Mouse (Mus musculus) midbrain, embryonic 12.5 days (tissue): ENCODE measurements at regions not wholly inside any gene's neighbourhood (a gene's known extent, or its start where the extent isn't known, plus 50 kb on each side); places are given as distances from the start of the nearest gene placed in this dataset.

Experiments used
- ATAC-seq: fragments of 200-750 bp; cut with Nextera tagmentation; 2 replicates; pipeline ENCODE4 v1.8.0; 2017; ENCODE audit warnings: low read depth, moderate TSS enrichment, moderate library complexity; ENCODE audit not compliant: low FRiP score
- H3K27ac ChIP-seq: fragments of 300-500 bp; sonication (generic); replicated peaks from 2 replicates; pipeline ENCODE4 v1.5.1; 2016; ENCODE audit warnings: mild to moderate bottlenecking
- H3K27me3 ChIP-seq: fragments of 300-500 bp; sonication (generic); 2 replicates; pipeline ENCODE4 v1.6.1; 2016; ENCODE audit warnings: mild to moderate bottlenecking
- H3K36me3 ChIP-seq: fragments of 300-500 bp; sonication (generic); 2 replicates; pipeline ENCODE4 v1.6.1; 2016
- H3K4me1 ChIP-seq: fragments of 300-500 bp; sonication (generic); 2 replicates; pipeline ENCODE4 v1.6.1; 2016
- H3K4me2 ChIP-seq: fragments of 300-500 bp; sonication (generic); replicated peaks from 2 replicates; pipeline ENCODE4 v1.6.1; 2016; ENCODE audit warnings: mild to moderate bottlenecking, moderate library complexity
- H3K4me3 ChIP-seq: fragments of 300-500 bp; sonication (generic); 2 replicates; pipeline ENCODE4 v1.5.1; 2016; ENCODE audit warnings: mild to moderate bottlenecking
- H3K9ac ChIP-seq: fragments of 300-500 bp; sonication (generic); replicated peaks from 2 replicates; pipeline ENCODE4 v1.6.1; 2016; ENCODE audit warnings: mild to moderate bottlenecking, moderate library complexity
- H3K9me3 ChIP-seq: fragments of 300-500 bp; sonication (generic); 2 replicates; pipeline ENCODE4 v1.6.1; 2016; ENCODE audit warnings: mild to moderate bottlenecking
- WGBS: fragments of 180-500 bp; shearing (Covaris S2); methylation state at CpG from one replicate; pipeline ENCODE4 v1.1.7; 2016; 5-methylcytosine and 5-hydroxymethylcytosine counted together

DNA sequence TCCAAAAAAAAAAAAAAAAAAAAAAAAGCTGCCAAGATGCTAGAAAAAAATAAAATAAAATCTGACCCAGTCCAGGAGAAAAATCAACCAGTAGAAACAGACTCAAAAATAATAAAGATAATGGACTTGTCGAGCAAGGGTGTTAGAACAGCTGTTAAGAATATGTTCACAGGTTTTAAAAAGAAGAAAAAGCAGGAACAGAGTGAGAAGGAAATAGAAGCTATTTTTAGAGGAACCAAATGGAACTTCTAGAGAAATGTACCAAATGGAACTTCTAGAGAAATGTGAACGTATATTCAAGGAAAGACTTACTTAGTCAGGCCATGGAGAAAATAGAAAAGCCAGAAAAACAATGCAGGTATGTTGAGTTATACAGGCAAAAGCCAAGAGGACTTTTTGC is 662.4 kb upstream of the Jmjd1c start:
- no peaks in the 10 kb centered on the region for H3K27me3 ChIP-seq
- H3K4me3 ChIP-seq: no peak overlapping the region
- no peak for ATAC-seq
- 85% methylated on average over 2 of the region's 2 CpGs for WGBS
- no peak overlapping the region for H3K9ac ChIP-seq
- no peaks in the 10 kb centered on the region for H3K36me3 ChIP-seq
- H3K4me2 ChIP-seq: no peak overlapping the region
- no peak overlapping the region for H3K27ac ChIP-seq
- no peaks in the 10 kb centered on the region for H3K4me1 ChIP-seq
- H3K9me3 ChIP-seq: no peaks in the 10 kb centered on the region

DNA sequence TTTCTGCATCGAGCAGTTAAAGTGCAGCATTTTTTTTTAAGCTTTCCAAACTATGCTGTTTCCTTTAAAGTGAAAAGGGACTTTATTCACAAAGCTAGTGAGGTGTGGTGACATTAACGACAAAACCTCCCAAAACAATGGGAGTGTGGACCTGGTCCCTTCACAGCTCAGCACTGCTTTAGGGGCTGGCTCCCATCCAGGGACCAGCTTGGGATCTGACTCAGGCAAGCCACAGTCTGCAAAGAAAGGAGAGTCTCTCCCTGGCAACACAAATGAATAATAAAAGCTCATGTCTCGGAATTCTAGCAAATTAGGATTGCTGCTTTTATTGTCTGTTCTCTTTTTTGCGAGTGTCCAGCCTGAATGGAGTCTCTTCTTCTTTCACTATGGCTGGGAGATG is 625.2 kb upstream of the Jmjd1c start:
- Histone ChIP-seq H3K36me3 (no peaks in the 10 kb centered on the region), H3K4me1 (0 out of 2 replicates have a peak, but pooled peaks cover 2% of the 10 kb centered on the region), H3K27me3 (no peaks in the 10 kb centered on the region), H3K9ac (no peak overlapping the region), H3K9me3 (no peaks in the 10 kb centered on the region), H3K27ac (no peak overlapping the region), H3K4me2 (no peak overlapping the region), H3K4me3 (no peak overlapping the region)
- 42% methylated on average over 4 of the region's 4 CpGs for WGBS
- no peak for ATAC-seq

DNA sequence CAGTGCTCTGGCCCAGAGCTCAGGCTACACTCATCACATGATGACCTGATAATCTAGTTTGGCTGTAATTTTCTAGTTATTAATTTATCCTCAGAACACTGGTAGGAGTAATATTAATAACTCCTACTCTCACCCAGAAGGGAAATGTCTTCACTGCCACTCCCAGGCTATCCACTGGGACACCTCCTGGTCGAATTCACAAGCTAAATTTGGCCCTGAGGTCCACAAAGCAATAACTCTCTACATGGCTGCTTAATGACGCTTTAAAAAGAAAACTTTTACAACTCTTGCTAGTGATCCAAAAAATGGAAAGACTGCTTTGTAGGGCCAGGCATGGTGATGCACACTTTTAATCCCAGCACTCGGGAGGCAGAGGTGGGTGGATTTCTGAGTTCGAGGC is 623.9 kb upstream of the Jmjd1c start:
- no peak for ATAC-seq
- H3K9ac ChIP-seq: no peak overlapping the region
- H3K4me3 ChIP-seq: no peak overlapping the region
- H3K27ac ChIP-seq: no peak overlapping the region
- H3K36me3 ChIP-seq: no peaks in the 10 kb centered on the region
- H3K27me3 ChIP-seq: no peaks in the 10 kb centered on the region
- H3K4me1 ChIP-seq: 0 out of 2 replicates have a peak, but pooled peaks cover 2% of the 10 kb centered on the region
- no peaks in the 10 kb centered on the region for H3K9me3 ChIP-seq
- H3K4me2 ChIP-seq: no peak overlapping the region
- 80% methylated on average over 4 of the region's 4 CpGs for whole genome bisulfite sequencing

DNA sequence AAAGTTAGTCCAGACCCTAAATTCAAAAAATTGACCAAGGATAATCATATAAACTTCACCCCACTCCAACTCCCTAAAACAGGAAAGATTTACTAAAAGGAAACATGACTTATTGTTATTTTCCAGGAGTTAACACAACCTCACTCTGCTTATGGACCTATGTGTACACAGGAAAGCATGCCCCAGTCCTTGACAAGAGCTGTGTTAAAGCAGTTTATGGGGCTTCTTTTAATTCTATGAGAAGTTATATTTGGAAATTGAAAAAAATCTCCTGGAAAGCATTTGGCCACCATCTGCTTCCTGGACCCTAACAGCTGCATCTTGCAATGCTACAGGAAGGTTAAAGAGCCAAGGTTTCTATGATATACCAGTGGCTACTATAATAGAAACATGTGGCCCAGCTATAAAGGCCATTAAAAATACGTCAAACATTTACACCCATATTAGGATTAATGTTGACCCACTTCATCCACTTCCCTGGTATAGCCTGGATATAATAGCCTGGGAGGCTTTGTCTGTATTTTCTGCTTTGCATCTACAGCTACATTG is 620.7 kb upstream of the Jmjd1c start:
- Histone ChIP-seq H3K4me3 (no peak overlapping the region), H3K4me2 (no peak overlapping the region), H3K9ac (no peak overlapping the region), H3K36me3 (no peaks in the 10 kb centered on the region), H3K27me3 (no peaks in the 10 kb centered on the region), H3K4me1 (0 out of 2 replicates have a peak, but pooled peaks cover 2% of the 10 kb centered on the region), H3K27ac (no peak overlapping the region), H3K9me3 (no peaks in the 10 kb centered on the region)
- ATAC-seq: no peak
- WGBS: 67% methylated on average over 1 of the region's 1 CpGs

DNA sequence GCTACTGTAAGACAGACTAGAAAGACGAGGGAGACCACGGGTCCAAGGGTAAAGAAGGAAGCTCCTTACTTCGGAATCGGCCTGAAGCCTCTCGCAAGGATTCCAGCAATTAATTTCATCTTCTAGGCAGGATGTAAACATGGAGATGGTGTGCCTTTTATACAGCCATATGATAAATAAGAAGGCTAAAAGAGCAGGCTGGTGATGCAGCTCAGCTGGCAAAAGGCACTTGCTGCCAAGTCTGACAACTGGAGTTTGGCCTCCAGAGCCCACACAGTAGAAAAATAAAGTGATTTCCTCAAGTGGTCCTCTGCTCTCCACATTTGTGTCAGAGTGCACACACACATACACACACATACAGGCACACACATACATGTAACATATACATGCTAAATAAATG is 605.1 kb upstream of the Jmjd1c start:
- WGBS: 84% methylated on average over 5 of the region's 5 CpGs
- Histone ChIP-seq H3K4me2 (no peak overlapping the region), H3K27ac (no peak overlapping the region), H3K9me3 (no peaks in the 10 kb centered on the region), H3K27me3 (no peaks in the 10 kb centered on the region), H3K4me3 (no peak overlapping the region), H3K36me3 (no peaks in the 10 kb centered on the region), H3K4me1 (no peaks in the 10 kb centered on the region), H3K9ac (no peak overlapping the region)
- ATAC-seq: no peak

DNA sequence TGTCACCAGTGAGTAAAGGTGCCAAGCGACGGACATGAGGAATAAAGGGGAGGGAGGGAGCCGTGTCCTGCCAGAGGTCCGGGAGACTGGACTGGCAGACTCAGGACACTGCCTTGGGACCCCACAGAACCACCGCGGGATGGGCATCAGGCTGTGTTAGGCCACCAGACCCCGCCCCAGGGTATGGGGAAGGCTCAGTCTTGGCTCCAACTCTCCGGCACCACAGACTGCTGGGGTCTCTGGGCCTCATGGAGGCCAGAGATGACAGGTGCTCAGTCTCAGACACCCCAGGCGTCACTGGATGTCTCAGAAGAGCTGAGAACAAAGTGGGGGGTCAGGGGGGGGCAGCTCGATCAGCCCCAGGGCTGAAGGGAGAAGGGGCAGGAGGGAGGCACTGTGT is 604.1 kb upstream of the Jmjd1c start:
- Histone ChIP-seq H3K36me3 (no peaks in the 10 kb centered on the region), H3K4me3 (no peak overlapping the region), H3K9ac (no peak overlapping the region), H3K4me2 (no peak overlapping the region), H3K27me3 (no peaks in the 10 kb centered on the region), H3K9me3 (no peaks in the 10 kb centered on the region), H3K4me1 (no peaks in the 10 kb centered on the region), H3K27ac (no peak overlapping the region)
- WGBS: 61% methylated on average over 10 of the region's 10 CpGs
- 0 out of 2 replicates have a peak, but pooled peaks have one; percentile 6 for ATAC-seq

DNA sequence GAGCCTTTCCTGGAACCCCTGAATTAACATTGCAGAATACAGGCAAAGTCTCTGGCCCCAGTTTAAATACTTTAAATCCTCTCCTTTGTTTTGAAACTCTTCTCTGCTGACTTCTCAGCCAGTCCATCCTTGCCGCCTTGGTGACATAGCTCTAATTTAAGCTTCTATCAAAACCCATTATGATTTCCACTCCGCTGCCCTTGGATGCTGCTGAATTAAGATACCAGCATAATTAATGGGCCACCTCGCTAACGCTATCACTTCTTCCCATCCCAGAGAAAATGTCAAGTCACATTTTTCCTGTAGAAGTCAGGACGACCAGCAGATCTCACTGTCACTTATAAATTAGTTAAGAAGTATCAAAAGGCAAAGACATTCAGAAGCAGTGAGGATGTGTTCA is 556.1 kb upstream of the Jmjd1c start:
- Histone ChIP-seq H3K4me2 (no peak overlapping the region), H3K27ac (no peak overlapping the region), H3K4me1 (no peaks in the 10 kb centered on the region), H3K9ac (no peak overlapping the region), H3K36me3 (no peaks in the 10 kb centered on the region), H3K9me3 (no peaks in the 10 kb centered on the region), H3K27me3 (peaks cover 8% of the 10 kb centered on the region; the same call in 1 of the 2 replicates), H3K4me3 (no peak overlapping the region)
- 67% methylated on average over 5 of the region's 5 CpGs for WGBS
- ATAC-seq: no peak

DNA sequence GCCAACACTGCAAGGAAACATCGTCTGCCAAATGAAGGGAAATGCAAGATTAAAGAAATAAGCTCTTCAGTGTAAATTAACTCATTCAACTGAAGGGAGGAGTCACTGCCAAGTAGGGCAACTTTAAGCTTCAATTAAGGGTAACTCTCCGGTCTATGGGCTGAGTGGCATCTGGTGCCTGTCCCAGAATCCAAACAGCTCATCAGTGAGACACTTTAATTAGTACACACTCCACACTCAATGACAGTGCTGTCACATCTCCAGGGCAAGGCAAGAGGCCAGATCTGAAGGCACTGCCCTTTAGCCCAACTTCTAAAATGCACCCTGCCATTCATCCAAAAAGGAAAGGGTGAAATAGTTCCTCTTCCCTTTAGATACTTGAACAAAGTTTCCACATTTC is 549.3 kb upstream of the Jmjd1c start:
- peaks cover 38% of the 10 kb centered on the region for H3K27me3 ChIP-seq

DNA sequence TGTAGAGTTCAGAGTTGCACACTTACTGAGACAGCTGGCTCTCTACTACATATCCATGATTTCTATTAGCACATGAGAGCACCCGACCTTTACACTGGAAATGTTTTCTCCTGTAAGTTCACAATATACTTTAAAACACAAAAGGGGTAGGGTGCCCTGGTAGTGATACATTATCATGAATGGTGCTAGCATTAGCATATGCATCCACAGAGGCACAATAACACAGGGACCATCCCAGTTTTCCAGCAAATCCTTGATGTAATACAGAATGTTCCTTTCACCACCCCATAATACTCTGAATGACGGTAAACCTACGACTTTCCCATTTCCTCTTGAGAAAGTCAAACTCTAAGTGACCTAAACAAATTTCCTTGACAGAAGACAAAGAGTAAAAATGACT is 548.3 kb upstream of the Jmjd1c start:
- H3K27ac ChIP-seq: no peak overlapping the region
- H3K36me3 ChIP-seq: no peaks in the 10 kb centered on the region
- 79% methylated on average over 3 of the region's 3 CpGs for WGBS
- no peak overlapping the region for H3K9ac ChIP-seq
- no peaks in the 10 kb centered on the region for H3K9me3 ChIP-seq
- no peak for ATAC-seq
- no peaks in the 10 kb centered on the region for H3K4me1 ChIP-seq
- no peak overlapping the region for H3K4me3 ChIP-seq
- peaks cover 48% of the 10 kb centered on the region for H3K27me3 ChIP-seq
- H3K4me2 ChIP-seq: no peak overlapping the region

More for the DNA sequence above, 549.3 kb upstream of the Jmjd1c start:
- Histone ChIP-seq H3K4me2 (no peak overlapping the region), H3K36me3 (no peaks in the 10 kb centered on the region), H3K27ac (no peak overlapping the region), H3K4me1 (no peaks in the 10 kb centered on the region), H3K9me3 (no peaks in the 10 kb centered on the region), H3K9ac (no peak overlapping the region), H3K4me3 (no peak overlapping the region)
- ATAC-seq: no peak
- 53% methylated on average over 2 of the region's 2 CpGs for WGBS

DNA sequence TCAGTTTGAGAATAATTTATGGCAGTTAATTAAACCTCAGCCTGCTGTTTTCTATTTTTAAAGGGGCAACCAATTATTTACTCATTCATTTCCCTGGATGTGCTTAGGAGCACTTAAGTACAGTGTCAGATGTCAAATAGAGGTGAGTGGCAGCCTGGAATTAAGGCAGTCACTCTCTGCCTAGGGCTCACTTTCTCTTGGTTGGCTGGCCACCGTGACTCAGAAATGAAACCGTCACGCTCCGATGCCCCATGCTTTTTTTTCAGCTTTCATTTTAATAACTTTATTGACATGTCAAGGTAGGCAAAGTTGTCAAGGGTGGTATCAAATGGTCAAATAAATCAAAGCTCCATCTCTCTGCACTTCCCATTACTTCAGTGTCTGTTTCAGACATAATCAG is 547.9 kb upstream of the Jmjd1c start:
- H3K4me1 ChIP-seq: no peaks in the 10 kb centered on the region
- no peaks in the 10 kb centered on the region for H3K36me3 ChIP-seq
- no peak overlapping the region for H3K27ac ChIP-seq
- no peak for ATAC-seq
- WGBS: 72% methylated on average over 4 of the region's 4 CpGs
- no peaks in the 10 kb centered on the region for H3K9me3 ChIP-seq
- no peak overlapping the region for H3K4me3 ChIP-seq
- no peak overlapping the region for H3K9ac ChIP-seq
- H3K4me2 ChIP-seq: no peak overlapping the region
- peaks cover 52% of the 10 kb centered on the region for H3K27me3 ChIP-seq

DNA sequence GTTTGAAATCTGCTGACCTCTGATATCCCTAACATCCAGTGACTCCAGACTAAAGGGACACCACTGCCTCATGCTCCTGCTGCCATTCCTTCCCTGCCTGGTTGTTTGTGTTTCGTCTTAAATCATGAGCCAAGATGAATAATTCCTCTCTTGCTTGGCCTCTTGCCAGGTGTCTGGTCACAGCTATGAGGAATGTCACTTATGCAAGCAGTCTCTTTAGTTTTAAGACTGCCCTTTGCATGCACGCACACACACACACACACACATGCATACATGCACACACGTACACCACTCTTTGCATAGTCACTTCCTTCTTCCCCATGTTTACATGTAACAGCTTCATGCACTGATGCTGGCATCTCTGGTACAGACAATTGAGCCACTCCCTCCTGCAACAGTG is 543.0 kb upstream of the Jmjd1c start:
- 57% methylated on average over 3 of the region's 3 CpGs for WGBS
- Histone ChIP-seq H3K9me3 (no peaks in the 10 kb centered on the region), H3K9ac (no peak overlapping the region), H3K4me2 (no peak overlapping the region), H3K4me1 (peaks cover 1% of the 10 kb centered on the region; the same call in 1 of the 2 replicates), H3K27ac (no peak overlapping the region), H3K4me3 (no peak overlapping the region), H3K36me3 (no peaks in the 10 kb centered on the region), H3K27me3 (peaks cover 63% of the 10 kb centered on the region)
- no peak for ATAC-seq

DNA sequence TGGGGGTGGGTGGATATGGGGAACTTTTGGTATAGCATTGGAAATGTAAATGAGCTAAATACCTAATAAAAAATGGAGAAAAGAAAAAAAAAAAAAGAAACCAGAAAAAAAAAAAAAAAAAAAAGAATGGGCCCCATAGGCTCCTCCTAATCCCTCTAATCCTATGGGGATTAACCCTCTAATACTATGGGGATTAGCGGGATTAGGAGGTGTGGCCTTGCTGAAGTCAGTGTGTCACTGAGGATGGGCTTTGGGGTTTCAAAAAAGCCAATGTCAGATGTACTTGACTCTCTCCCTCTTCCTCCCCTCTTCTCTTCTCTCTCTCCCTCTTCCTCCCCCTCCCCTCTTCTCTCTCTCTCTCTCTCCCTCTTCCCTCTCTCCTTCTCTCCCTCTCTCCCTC is 541.7 kb upstream of the Jmjd1c start:
- Histone ChIP-seq H3K4me2 (no peak overlapping the region), H3K27me3 (peaks cover 55% of the 10 kb centered on the region), H3K9me3 (no peaks in the 10 kb centered on the region), H3K9ac (no peak overlapping the region), H3K4me1 (peaks cover 11% of the 10 kb centered on the region), H3K4me3 (no peak overlapping the region), H3K27ac (no peak overlapping the region), H3K36me3 (no peaks in the 10 kb centered on the region)
- ATAC-seq: no peak
- WGBS: 9% methylated on average over 1 of the region's 1 CpGs
